In the genomic region with DNA sequence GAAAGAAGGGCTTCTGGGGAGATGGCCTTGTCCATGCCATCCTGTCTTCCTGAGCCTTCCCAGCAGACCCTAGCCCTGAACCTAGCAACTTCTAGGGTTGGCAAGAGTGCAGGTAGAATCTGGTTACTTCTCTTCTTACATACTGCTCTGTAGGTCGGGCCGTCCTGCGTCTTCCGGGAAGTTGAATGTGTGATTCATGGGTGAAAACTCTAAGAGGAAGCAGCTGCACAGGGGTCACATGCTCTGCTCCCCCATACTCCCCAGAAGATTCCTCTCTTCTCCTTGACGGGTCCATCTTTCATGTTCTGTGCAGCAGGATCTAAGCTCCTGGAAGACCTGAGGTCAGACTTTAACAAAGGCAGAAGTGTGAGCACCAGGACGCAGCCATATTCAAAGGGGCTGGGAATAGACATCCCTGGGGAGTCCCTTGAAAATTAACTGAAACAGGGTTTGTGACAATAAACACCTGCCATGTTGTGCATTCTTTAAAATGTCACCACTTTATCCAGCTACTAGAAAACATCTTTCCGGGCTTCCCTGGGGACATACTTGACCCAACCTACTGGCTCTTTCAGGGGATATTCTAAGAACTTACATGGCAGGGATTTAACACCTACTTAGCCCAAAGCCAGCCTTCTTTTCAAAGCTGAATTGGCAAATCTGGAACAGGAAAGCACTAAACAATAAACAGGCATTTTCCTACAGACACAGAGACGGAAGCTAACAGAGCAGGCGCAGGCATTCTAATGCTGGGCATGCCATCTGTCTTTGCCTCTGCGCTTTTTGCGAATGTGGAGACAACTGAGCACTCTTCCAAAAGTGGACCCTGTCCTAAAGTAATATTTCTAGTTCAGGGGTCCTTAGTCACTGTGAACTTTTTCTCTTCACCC, we compare ENCODE assay signal across 9 mouse cellular contexts.
DNase-seq lines count a peak whose midpoint lies in the region; ATAC-seq and TF ChIP-seq lines count a peak whose summit lies in the region.
"Had no signal": no experiment of that assay in that cellular context is flagged by ENCODE, and none has a peak within 500 bp of the region (broad histone marks: within the 10 kb centered on the region; RNA-seq: fewer than 3 reads in every experiment).

No protein-coding gene starts in this region.

- no peaks in the 10 kb centered on the region for H3K27me3 ChIP-seq in forebrain, embryonic 13.5 days
- H3K27me3 ChIP-seq in hindbrain, postnatal 0 days (ENCODE audit: insufficient read depth, low read length), result no peaks in the 10 kb centered on the region
- H3K27me3 ChIP-seq: embryonic facial prominence, embryonic 13.5 days; Patski had no signal

- peak overlapping the region; percentile 30; the same call in 1 of the 2 replicates for H3K4me2 ChIP-seq in forebrain, embryonic 13.5 days
- no peak overlapping the region for H3K4me2 ChIP-seq in hindbrain, postnatal 0 days (ENCODE audit: low read depth, low read length)
- H3K4me2 ChIP-seq: embryonic facial prominence, embryonic 13.5 days had no signal

- no peak for DNase-seq in left cerebral cortex, adult 2 months (ENCODE audit: extremely low spot score in 1 of 2, low spot score in 2 of 2)
- no peak for DNase-seq in left cerebral cortex, adult 9 months (ENCODE audit: low spot score in 2 of 2)
- peak; percentile 23 for DNase-seq in hindbrain, postnatal 0 days (ENCODE audit: low spot score)
- no peak for DNase-seq in adrenal gland, postnatal 4 days (ENCODE audit: low spot score in 2 of 2)
- no peak for DNase-seq in thymus, adult 18-20 months

- H3K27ac ChIP-seq in left cerebral cortex, adult 2 months, result peak overlapping the region; percentile 45
- peak overlapping the region; percentile 88 for H3K27ac ChIP-seq in forebrain, embryonic 13.5 days
- H3K27ac ChIP-seq in hindbrain, postnatal 0 days, result peak overlapping the region; percentile 69
- H3K27ac ChIP-seq: embryonic facial prominence, embryonic 13.5 days had no signal

- TF ChIP-seq CTCF in left cerebral cortex, adult 2 months (IDR thresholded peaks at IDR 0.05), result no peak
- TF ChIP-seq CTCF in hindbrain, postnatal 0 days (IDR thresholded peaks at IDR 0.05; ENCODE audit: low read depth), result no peak

- peaks cover 39% of the 10 kb centered on the region for H3K4me1 ChIP-seq in forebrain, embryonic 13.5 days
- H3K4me1 ChIP-seq in hindbrain, postnatal 0 days (ENCODE audit: insufficient read depth, low read length), result peaks cover 4% of the 10 kb centered on the region; the same call in 1 of the 2 replicates
- H3K4me1 ChIP-seq: embryonic facial prominence, embryonic 13.5 days had no signal

- intact Hi-C loops in left cerebral cortex, adult 2 months (cut with DNase I), result loop anchor here (5.0 kb wide), 1 partner anchor 127 kb away; no protein-coding TSS in a partner anchor

- ATAC-seq in forebrain, embryonic 13.5 days, result peak; percentile 57
- no peak for ATAC-seq in hindbrain, postnatal 0 days
- 0 out of 2 replicates have a peak, but pooled peaks have one; percentile 50 for ATAC-seq in neutrophil, adult 5-6 weeks (ENCODE audit: extremely low read depth, insufficient number of reproducible peaks, low FRiP score, poor library complexity, severe bottlenecking)

- H3K4me3 ChIP-seq in left cerebral cortex, adult 2 months, result no peak overlapping the region
- H3K4me3 ChIP-seq in forebrain, embryonic 13.5 days, result no peak overlapping the region
- no peak overlapping the region for H3K4me3 ChIP-seq in hindbrain, postnatal 0 days (ENCODE audit: low read length)
- H3K4me3 ChIP-seq: embryonic facial prominence, embryonic 13.5 days had no signal

- no peaks in the 10 kb centered on the region for H3K9me3 ChIP-seq in forebrain, embryonic 13.5 days (replicated peaks)
- H3K9me3 ChIP-seq in hindbrain, postnatal 0 days (ENCODE audit: low read length), result no peaks in the 10 kb centered on the region
- H3K9me3 ChIP-seq: embryonic facial prominence, embryonic 13.5 days had no signal

- H3K9ac ChIP-seq in forebrain, embryonic 13.5 days, result no peak overlapping the region
- H3K9ac ChIP-seq in hindbrain, postnatal 0 days (replicated peaks; ENCODE audit: low read length), result no peak overlapping the region
- H3K9ac ChIP-seq: embryonic facial prominence, embryonic 13.5 days had no signal

- no peaks in the 10 kb centered on the region for H3K36me3 ChIP-seq in forebrain, embryonic 13.5 days (ENCODE audit: poor library complexity, severe bottlenecking)
- H3K36me3 ChIP-seq in hindbrain, postnatal 0 days (ENCODE audit: insufficient read depth, low read length), result no peaks in the 10 kb centered on the region
- H3K36me3 ChIP-seq: embryonic facial prominence, embryonic 13.5 days had no signal

- 44% methylated on average over 11 of the region's 11 CpGs for WGBS in forebrain, embryonic 13.5 days
- WGBS in hindbrain, postnatal 0 days, result 51% methylated on average over 11 of the region's 11 CpGs
